Mouse (Mus musculus) mesoderm, embryonic 11.5 days (tissue): ENCODE results near the gene Necab2.

Source experiments
- DNase-seq: peaks from one replicate; pipeline ENCODE4 v3.0.0-alpha.2; 2012; ENCODE audit warnings: low read depth, low spot score

The Necab2 gene

DNA sequence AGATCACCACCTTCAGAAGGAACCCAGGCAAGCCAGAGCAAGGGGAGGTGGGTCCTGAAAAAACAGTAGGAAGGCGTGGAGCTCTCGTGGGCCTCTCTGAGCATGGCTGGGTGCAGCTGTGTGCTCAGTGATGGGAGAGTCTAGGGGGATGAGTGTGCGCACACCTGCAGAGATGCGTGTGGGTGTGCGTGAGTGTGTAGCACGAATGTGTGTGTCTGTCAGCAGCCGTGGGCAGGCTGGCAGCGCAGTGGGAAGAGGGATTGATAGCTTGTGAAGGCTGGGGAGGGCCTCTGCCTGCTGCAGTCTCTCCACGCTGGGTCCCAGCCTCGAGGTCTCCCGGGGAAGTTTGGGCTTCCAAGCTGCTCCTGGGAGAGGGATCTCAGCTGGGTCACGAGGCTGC, 3.1 kb downstream of the Necab2 start:
- no peak for DNase-seq

GRCm38 (mm10) chr8:119451131-119451530, 4.6 kb downstream of the Necab2 start:
- no peak for DNase-seq

DNA sequence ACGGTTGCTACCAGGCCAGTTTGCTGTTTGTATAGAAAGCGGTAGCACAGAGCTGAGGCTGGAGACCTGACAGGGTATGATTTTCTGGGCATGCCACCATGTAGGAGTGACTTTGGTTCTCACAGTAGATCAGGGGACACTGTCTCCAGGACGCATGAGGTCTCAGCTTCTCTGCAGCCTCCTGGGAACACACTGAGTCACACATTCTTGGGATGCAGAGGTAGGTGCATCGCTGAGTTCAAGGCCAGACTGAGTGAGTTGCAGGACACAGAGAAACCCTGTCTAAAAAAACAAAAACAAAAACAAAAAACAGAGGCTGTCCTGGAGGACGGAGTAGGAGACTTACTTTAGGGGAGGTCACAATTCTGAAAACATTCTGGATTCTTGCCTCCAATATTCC, 6.4 kb downstream of the Necab2 start:
- DNase-seq, result no peak

DNA sequence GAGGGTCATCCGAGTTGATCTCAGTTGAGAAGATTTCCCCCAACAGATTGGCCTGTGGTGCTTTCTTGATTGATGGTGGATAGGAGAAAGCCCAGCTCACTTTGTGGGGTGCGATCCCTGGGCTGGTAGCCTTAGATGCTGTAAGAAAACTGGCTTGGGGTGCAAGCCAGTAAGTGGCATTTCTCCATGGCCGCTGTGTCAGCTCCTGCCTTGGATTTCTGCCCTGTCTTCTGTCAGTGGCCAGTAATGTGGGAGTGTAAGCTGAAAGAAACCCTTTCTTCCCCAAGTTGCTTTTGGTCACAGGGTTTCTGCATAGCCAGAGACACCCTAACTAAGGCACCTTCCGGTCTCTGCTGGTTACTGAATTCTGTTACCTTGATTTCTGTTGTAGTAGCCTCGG, 9.5 kb downstream of the Necab2 start:
- no peak for DNase-seq

DNA sequence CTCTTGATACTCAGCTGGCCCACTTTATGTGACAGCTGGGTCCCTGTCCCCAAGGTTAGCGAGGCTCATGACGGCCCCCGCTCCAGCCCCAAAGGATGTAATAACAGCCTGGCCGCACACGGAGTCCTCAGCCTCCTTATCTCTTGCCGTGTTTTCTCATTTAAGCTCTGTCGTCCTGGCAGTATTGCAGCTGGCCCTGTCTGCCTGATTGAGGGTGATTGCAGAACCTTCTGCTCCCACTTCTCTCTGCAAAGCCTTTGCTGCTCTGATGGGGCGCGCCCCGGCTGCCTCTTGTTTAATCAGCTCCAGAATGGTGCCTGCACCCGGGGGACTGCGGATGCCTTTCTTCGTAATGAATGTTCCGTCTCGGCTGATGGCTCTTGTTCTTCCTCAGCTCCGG, 13.2 kb downstream of the Necab2 start:
- peak; percentile 51 for DNase-seq

- no peak for DNase-seq
Measured at GRCm38 (mm10) chr8:119461356-119461755, 14.8 kb downstream of the Necab2 start.

DNA sequence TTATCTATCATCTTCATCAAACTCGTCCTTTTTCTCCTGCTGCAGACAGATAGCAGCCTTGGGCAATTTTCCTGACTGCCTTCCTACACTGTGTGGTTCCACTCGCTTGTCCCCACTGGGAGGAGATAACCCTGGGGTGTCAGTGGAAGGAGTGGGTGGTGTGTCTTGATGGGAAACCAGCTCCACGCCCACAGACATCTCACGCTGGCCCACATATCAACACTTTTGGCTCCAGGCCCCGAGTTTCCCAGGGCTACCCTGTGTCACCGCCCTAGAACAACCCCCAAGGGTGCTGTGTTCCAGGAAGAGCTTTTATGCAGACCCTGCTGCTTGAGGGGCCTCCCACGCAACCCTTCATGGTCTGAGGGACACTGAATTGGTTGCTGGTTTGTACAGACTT, 17.2 kb downstream of the Necab2 start:
- no peak for DNase-seq

DNA sequence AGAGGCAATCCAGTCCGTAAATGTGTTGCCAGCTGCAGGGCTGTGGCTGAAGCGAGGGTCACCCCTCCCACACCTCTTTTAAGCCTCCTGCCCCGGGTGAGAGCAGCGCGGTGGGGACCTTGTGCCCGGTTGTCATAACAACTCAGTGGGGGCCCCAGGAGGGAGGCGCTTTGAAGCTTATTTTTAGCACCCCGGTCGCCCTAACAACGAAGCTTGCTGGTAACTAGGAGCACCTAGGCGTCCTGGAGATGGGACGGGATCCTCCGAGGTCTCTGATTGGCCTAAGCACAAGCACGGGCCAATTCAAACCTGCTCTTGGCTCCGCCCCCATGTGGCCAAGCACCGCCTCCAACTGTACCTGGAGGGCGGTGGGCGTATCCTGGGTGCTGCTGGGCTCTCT, 19.6 kb downstream of the Necab2 start:
- peak; percentile 40 for DNase-seq

DNA sequence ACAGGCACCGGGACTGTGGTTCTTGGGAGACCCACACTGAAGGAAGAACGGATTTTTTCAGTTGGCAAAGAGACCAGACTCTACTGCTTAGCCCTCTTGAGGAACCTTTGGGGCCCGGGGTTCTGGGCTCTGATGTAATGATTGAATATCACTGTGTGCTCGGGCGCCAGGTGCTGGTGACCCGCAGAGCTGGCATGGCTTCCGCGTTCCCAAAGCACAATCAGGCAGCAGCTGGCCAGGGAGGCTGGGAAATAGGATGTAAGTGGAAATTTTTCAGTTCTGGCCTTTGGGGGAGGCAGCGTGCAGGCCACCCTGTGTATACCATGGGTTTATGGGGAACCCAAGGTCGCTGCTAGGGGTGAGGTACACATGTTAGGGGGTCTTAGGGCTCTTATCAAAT, 20.3 kb downstream of the Necab2 start:
- no peak for DNase-seq

DNA sequence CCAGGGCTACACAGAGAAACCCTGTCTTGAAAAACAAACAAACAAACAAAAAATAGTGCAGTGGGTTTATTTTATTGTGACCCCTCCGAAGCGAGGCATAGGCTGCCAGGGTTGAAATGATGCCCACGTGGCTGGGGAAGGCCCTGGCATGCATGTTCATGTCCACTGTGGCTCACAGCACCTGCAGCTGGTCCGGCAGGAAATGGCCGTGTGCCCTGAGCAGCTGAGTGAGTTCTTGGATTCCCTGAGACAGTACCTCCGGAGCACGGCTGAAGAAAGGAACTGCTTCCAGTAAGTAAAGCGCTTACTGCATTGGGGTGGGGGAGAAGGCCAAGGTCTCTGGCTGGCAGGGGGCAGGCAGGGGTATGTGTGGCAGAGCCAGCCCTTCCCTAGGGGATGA, 21.6 kb downstream of the Necab2 start:
- no peak for DNase-seq

- no peak for DNase-seq
Measured at GRCm38 (mm10) chr8:119478684-119479083, 32.2 kb downstream of the Necab2 start.

DNA sequence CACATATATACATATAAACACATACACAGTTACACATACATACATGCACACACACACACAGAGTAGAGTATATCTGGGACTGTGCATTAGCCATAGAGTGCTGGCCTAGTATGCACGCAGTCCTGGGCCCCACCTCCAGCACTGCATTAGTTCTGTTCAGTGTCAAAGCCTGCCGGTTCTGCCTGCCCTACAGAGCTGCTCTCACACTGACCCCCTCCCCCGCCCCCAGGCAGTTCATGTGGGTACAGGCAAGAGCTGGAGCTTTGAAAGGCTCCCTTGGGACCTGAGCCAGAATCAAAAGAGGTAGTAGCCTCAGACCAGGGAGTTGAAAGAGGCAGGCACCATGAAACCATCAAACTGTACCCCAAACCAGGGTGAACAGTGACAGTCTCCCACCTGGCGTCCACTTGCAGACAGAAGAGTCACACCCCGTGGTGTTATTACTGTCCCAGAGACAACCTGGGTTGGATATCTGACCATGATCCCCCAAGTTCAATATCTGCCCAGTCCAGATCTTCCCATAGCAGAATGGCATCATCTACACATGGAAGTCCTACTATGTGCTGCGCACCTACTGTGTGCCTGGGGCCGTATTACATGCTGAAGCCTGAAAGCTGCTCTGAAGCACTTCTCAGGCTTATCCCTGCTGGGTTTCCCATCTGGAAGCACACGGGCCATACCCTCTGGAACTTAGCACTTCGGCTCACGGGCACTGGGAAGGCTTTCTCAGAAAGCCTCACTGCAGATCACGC, 37.8 kb downstream of the Necab2 start:
- no peak for DNase-seq

GRCm38 (mm10) chr8:119487093-119487492, 40.6 kb downstream of the Necab2 start:
- DNase-seq, result no peak

GRCm38 (mm10) chr8:119496848-119497247, 50.3 kb downstream of the Necab2 start:
- DNase-seq, result no peak

DNA sequence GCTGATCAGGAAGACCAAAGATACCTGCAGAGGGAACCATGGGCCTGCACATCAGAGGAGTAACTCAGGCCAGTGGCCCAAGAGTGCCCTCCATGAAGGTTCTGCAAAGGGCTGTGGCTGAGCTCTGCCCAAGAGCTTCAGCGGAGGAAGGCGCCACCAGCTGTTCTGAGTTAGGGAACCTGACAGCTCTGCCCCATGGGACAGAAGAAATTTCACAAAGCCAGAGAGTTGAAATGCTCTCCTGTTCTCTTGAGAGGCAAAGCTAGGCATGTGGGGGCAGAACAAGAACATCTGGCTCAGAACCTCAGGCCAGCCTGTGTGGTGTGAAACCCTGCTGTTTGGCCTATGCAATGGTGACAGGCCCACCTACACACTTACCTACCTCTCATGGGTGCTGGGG, 53.3 kb downstream of the Necab2 start:
- DNase-seq, result peak; percentile 20

DNA sequence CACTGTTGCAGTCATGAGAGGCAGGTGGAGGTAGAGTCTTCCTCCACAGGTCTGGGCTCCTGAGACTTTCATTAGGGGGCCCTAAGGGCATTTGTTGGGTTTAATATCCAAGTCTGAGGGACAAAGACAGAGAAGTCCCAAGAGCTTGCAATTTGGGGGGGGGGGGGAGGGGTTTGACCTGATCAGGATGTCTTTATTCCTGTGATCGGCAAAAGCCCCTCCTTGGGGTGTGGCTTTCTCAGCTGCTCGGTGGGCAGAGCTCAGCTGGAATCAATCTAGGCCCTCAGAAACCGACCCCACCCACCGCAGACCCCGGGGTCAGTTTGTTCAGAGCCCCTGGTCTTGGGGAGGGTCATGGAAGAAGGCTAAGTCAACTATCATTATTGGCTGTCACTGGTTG, 55.1 kb downstream of the Necab2 start, which contains the start of gene Slc38a8:
Gene Slc38a8, minus strand, starts transcription at position 101 of the 400 bp plus-strand sequence.
- DNase-seq, result no peak

- no peak for DNase-seq
Measured at GRCm38 (mm10) chr8:119502111-119502510, 55.6 kb downstream of the Necab2 start.

- DNase-seq, result no peak
Measured at GRCm38 (mm10) chr8:119503191-119503767, 56.8 kb downstream of the Necab2 start.

DNA sequence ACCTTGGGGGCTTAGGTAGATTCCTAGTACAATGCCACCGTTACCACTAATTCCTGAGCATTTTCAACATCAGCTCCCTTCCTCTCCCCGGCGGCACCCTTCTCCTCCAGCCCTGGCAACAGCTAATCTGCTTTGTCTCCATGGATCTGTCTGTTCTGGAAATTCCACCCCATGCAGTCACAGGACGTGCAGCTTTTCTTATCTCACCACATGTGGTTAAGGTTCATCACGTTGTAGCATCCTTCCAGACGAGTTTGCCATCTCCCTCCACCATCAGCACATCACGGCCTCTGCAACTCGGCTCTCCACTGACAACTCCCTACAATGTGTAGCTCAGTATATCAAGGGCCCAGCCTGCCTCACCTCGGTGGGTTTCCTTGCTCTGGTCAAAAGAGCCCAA, 59.0 kb downstream of the Necab2 start:
- no peak for DNase-seq

DNA sequence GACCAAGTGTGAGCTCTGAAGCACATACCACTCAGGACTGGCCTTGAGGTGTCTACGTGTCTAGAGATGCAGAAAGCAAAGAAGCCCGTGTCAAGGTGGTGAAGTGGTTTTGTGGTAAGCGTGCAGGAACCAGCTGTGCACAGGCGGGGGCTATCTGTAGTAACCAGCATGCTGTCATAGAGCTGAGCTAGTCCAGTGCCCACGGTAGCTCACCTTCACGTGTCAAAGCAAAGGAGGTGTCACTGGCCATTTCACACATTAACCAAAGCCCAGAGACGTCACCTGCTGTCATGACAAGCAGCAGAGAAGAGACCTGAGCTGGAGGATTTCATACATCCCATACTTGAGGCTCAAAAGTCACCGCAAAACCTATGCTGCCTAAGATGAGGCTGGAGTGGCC, 59.6 kb downstream of the Necab2 start:
- DNase-seq, result no peak

DNA sequence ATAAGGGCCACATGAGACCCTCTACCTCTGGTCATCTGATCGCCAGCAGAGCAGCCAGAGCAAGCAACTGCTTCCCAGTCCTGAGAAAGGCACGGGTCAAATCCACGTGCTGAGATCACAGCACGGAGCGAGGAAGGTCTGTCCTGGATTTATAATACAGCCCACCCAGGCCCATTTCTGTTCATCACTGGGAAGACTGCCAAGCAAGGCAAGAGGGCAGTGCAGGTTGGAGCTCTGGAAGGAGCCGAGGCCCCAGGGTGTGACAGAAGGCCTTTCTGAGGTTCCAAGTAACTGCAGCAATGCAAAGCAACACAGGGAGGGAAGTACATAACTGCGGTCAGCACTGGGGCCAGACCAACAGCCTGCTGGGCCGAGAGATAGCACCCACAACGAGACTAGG, 64.0 kb downstream of the Necab2 start:
- DNase-seq, result no peak

- no peak for DNase-seq
Measured at GRCm38 (mm10) chr8:119511722-119512121, 65.2 kb downstream of the Necab2 start.

GRCm38 (mm10) chr8:119513405-119513804, 66.9 kb downstream of the Necab2 start:
- DNase-seq, result no peak

DNA sequence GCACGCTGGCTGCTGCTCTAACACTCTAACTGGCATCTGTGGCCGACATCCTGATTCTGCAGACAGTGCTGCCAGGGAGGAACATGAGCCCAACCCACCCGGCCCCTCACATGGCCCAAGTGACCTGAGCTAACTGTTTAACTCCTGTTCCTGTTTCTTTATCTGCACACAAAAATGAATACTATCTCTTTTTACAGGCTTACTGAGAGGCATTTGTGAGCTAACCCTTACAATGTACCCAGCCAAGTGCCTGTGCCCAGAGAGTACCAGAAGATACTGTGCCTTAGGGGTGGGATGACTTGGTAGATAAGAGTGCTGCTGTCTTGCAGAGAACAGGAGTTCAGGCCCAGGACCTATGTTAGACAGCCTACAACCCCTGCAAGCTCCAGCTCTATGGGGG, 68.4 kb downstream of the Necab2 start:
- no peak for DNase-seq
